Mouse (Mus musculus): ENCODE measurements around the gene Prok1.

Gene Prok1

DNA sequence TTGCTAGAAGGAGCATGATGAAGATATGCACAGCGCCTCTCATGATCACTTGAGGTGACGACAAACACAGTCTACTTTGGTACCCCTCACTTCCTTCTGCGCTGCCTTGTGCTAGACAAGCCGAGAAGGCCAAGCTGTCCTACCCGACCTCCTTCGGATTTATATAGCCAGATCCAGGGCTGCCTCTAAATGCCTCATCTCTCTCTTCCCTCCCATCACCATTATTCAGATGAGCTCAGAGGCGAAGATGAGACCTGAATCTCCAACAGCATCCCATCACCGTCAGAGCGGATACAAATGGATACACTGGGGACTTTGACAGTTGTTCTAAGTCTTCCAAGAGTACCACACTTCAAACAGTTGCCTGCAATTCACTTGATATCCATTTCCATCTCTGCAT, at the start of gene Prok1:
Gene Prok1, minus strand, starts transcription at position 101 of the 400 bp plus-strand sequence.
- in situ Hi-C loops (cut with MboI, MseI) = loop anchor here (5.0 kb wide), 1 partner anchor 223 kb away; no protein-coding TSS in a partner anchor

DNA sequence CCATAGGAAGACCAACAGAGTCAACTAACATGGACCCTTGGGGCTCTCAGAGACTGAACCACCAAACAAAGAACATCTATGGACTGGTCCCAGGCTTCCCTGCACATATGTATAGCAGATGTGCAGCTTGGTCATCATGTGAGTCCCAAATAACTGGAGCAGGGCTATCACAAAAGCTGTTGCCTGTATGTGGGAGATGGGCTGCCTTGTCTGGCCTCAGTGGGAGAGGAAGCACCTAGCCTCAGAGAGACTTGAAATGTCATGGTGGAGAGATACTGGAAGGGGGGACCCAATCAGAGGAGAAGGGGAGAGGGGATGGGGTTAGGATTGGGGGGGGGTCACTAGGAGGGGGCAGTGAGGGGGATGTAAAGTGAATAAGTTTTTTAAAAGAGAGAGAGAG, 47.8 kb upstream of the Prok1 start:
- in situ Hi-C loops (cut with MboI, MseI) = no loop called here

DNA sequence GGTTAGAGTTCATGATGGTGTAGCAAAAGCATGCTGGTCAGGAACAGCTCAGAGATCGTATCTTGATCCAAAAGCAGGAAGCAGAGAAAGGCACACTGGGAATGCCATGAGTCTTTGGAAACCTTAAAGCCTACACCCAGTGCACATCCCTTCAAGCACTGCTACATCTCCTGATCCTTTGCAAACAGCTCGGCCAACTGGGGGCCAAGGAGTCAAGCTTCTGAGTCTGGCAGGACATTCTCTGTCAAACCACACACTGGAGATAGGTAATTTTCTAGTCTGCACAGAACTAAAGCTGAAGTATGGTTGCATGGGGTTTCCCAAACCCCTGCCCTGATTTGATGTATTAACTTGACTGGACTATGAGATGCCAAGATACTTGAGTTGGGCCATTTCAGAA, 46.6 kb upstream of the Prok1 start:
- in situ Hi-C loops (cut with MboI, MseI) = no loop called here

DNA sequence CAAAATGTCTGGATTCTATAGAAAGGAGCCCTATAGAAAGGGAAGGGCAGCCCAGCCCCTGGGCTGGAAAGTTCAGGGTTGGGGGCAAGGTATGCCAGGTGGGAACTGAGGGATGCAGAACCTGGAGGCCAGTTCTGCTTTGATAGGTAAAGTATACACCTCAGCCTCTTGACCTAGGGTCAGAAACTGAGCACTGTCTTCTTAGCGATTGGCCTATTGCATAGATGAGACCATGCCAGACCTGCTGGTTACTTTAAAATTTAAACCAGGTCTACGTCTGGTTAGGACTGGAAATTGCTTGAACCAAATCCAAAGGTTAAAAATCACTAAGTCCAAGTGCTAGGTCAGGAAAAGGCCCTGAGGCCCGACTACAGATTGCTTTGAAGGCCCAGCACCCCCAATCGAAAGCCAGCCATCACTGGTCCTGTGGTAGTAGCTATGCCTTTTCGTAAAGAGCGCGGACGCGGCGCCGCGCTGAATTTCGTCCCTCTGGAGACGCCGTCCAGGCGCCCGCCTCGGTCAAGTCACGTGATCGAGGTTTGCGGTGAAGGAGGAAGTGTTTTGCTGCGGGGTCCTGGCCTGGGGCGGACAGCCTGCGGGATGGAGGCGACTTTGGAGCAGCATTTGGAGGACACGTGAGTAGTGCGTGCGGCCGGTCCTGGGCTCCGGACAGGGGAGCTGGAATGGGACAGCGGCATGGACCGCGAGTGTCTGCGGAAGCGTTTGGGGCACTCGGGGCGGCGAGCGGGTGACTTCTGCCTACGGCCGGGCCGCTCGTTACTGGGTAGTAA, 39.2 kb upstream of the Prok1 start, which contains the start of gene Lamtor5:
Gene Lamtor5, plus strand, starts transcription at position 380 of the 791 bp plus-strand sequence.
- in situ Hi-C loops (cut with MboI, MseI) = no loop called here

GRCm38 (mm10) chr3:107276626-107277025, 37.1 kb upstream of the Prok1 start:
- in situ Hi-C loops (cut with MboI, MseI) = no loop called here

DNA sequence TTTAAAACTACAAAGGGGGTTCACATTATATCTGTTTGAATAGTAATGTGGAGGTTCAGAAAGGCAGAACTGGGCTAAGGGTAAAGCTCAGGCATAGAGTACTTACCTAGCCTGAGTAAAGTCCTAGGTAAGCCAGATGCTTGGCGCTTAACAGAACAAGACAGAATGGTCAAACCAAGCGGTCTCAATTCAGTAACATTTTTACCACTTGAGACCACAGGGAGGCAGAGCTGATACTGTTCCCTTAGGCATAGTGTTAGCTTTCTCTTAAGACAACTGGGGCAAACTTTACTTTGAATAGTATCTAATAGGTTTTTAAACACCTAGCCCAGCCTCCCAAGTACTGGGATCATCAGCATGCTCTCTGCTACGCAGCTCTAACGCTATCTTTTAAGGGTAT, 36.5 kb upstream of the Prok1 start:
- in situ Hi-C loops (cut with MboI, MseI) = no loop called here

GRCm38 (mm10) chr3:107275351-107275750, 35.8 kb upstream of the Prok1 start:
- in situ Hi-C loops (cut with MboI, MseI) = no loop called here

GRCm38 (mm10) chr3:107273820-107274219, 34.3 kb upstream of the Prok1 start:
- in situ Hi-C loops (cut with MboI, MseI) = loop anchor here (5.0 kb wide), 1 partner anchor 42 kb away; the partner anchor contains the start of gene A630076J17Rik

DNA sequence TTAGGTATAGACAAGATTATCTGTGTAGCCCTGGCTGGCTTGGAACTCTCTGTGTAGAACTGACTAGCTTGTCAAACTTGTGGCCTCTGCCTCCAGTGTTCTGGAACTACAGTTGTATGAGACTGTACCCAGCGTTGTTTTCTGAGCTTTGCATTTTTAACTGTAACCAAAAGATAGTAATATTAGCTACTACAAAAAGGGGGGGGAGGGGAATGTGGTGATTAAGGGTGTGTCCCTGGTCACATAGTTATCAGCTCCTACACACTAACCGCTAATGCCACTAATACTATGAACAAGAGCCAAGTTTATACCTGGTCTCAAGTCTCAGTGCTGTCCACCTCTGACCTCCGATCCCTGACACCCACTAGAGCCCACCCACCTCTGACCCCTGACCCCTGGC, 32.9 kb upstream of the Prok1 start:
- in situ Hi-C loops (cut with MboI, MseI) = loop anchor here (5.0 kb wide), 1 partner anchor 40 kb away; the partner anchor contains the start of gene A630076J17Rik

DNA sequence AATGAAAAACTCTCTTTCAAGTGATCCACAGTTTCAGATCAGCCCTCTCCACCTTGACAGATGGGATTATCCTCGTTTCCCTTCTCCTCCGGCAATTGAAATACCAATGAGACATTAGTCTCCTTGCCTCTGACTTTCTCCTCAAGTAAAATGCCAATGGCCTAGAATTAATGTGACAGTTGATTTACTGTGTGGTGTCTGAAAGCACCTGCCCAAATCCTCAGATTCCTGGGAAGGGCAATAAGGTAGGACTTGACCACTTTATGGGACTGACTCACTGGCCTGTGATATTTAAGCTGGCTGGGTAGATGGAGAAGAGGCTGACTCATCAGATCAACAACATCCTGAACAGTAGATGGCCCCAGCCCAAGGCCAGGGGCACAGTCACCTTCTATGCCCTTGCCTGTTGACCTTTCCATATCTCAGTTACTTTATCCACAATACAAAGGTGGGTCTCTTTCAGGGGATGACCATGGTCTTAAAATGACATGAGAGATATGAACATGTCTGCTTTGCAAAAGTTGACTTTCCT, 27.4 kb upstream of the Prok1 start:
- in situ Hi-C loops (cut with MboI, MseI) = loop anchor here (5.0 kb wide), 1 partner anchor 65 kb away; no protein-coding TSS in a partner anchor

- in situ Hi-C loops (cut with MboI, MseI) = no loop called here
These were observed 22.3 kb upstream of the Prok1 start for GRCm38 (mm10) chr3:107261851-107262165.

- in situ Hi-C loops (cut with MboI, MseI) = no loop called here
These were observed 21.7 kb upstream of the Prok1 start for GRCm38 (mm10) chr3:107260956-107261850.

DNA sequence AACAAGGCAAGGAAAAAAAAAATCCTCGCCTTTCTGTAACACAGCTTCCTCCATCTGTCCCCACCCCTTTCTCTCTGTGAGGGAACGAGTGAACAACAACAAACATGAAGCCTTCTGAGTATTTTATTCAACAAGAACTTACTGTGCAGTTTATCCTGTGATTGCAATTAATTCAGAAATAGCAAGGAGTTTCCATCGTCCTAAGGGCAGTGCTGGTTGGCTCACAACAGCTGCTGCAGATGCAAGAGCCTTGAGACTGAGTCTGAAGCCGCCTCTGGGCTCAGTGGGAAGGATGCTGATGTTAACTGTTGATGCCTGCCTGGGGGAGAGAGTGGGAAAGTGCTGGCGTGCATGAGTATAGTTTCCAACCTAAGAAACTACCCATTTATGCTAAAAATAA, 18.4 kb upstream of the Prok1 start:
- in situ Hi-C loops (cut with MboI, MseI) = no loop called here

- in situ Hi-C loops (cut with MboI, MseI) = no loop called here
These were observed 17.2 kb upstream of the Prok1 start for GRCm38 (mm10) chr3:107256724-107257123.

DNA sequence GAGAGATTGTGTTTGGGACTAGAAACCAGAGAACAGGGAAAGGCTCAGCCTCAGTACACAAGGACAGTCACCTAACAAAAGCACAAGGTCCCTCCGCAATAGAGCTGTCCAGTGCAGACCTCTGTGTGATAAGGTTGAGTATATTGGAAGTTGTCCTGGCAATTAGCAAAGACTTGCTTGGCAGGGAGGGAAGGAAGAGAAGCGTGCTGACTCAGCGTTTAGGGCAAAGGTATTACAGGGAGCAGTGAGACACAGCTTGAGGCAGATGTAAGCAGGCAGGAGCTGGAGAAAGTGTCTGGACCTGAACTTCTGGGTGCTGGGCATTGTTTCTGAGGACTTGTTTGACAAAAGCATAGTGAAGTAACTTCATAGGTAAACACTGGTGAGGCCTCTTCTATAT, 16.5 kb upstream of the Prok1 start:
- in situ Hi-C loops (cut with MboI, MseI) = no loop called here

- in situ Hi-C loops (cut with MboI, MseI) = no loop called here
These were observed 14.4 kb upstream of the Prok1 start for GRCm38 (mm10) chr3:107253925-107254324.

DNA sequence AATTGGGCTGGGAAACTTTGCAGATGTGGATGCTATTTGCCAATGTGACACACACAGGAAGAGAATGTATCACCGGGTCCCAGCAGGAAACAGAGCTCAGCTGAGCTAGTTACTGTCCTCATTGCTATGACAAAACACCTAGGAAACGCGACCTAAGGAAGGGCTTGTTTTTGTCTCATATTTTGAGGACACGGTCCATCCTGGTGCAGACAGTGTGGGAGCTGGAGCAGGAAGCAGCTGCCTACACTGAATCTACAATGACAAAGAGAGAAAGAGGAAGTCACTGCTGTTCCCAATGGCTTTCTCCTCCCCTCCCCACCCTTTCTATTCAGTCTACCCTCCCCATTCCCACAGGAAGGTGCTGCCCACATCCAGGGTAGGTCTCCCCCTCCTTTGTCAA, 12.5 kb upstream of the Prok1 start:
- in situ Hi-C loops (cut with MboI, MseI) = no loop called here

DNA sequence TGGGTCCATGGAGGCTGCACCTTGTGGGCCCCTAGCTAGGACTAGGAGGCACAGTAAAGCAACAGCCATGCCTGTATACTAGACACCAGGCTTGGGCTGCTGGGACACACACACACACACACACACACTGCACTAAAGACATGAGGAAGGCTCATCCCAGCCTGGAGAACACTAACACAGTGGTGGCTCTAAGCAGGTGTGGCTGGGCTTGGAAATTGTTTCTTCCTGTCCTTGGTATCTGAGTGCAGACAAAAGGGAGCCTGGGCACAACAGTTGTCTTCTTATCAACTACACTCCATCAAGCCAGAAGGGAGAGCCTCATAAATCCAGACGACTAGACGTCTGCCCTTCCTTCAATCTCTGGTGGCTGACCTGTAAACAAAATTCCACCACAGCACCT, 10.8 kb upstream of the Prok1 start:
- in situ Hi-C loops (cut with MboI, MseI) = no loop called here

DNA sequence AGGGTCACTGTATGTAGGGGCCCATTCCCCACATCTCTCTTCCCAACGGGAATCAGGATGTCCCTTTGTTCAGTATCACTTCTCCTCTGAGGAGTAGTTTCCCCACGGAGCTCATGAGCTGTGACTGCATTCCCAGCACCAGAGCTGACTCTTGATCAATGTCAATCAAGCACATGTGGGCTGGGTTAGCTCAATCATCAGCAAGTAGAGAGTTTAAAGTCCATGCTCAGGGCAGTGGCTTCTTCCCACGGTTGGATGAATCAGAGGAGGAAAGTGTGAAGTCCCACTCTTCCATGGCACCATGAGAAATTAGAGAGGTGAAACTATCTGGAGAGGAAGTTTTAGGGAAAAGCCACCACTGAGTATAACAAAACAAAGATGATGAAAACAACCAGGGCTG, 9.5 kb upstream of the Prok1 start:
- in situ Hi-C loops (cut with MboI, MseI) = no loop called here

GRCm38 (mm10) chr3:107246876-107247275, 7.4 kb upstream of the Prok1 start:
- in situ Hi-C loops (cut with MboI, MseI) = no loop called here

- in situ Hi-C loops (cut with MboI, MseI) = loop anchor here (5.0 kb wide), 1 partner anchor 221 kb away; no protein-coding TSS in a partner anchor
These were observed 2.0 kb upstream of the Prok1 start for GRCm38 (mm10) chr3:107241389-107242094.

All from T-helper 1 cell (primary cell).